Mouse (Mus musculus) adrenal gland, postnatal 25 days (tissue): Measurements from ENCODE around the gene Cfap58. TPM values are rescaled to one million over a fixed set of nuclear protein-coding genes. Genes with fewer than 3 reads are reported as not detected.

Source experiments
- DNase-seq: peaks from one replicate; pipeline ENCODE4 v3.0.0; 2021; ENCODE audit warnings: mixed read lengths
- microRNA-seq, 2 experiments: library from miRNA; unstranded; fragments of <30 nt; microRNA quantifications; one replicate each; pipeline ENCODE4 v1.2.0; 2021
- total RNA-seq: library from RNA; stranded (reverse); gene quantifications from 2 replicates; pipeline ENCODE4 v1.2.3, GENCODE M21; 2021

Gene Cfap58
- total RNA-seq, 1 experiment from 2014 or later = not detected

DNA sequence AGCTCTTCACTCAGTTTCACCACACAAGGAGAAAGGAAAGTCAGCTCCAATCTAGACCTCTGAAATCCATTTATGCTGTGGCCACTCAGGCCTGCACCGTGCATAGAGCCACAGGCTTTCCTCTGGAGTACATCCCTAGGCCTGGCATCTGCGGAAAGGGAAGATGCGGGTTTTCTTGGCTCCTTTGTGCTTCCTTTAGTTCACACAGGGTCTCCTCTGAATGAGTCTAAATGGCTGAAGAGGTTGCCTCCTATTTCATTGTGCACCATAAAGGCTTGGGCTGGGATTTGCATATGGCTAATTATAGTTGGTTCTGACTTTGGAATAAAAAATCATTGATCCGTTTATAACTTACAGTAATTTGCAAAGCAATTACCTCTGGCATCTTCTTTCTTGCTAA, 144.0 kb downstream of the Cfap58 start:
- no peak for DNase-seq

Small RNA genes within 50 kb of the gene (microRNA-seq; reads per million reads assigned to microRNA genes)
- gene Gm22240 = 0.34 to 0.71 reads per million in 2 experiments

Other genes starting within 250 kb of the Cfap58 start
- gene Col17a1, start 245.6 kb upstream of the Cfap58 start, total RNA-seq = not detected in 2 replicates
- 104 TPM in 2 replicates for gene Sfr1, start 206.0 kb upstream of the Cfap58 start, total RNA-seq
- 143 and 204 TPM in 2 replicates for gene Gsto1, start 82.7 kb upstream of the Cfap58 start, total RNA-seq
- 1.4 and 2.9 TPM in 2 replicates for gene Gsto2, start 72.1 kb upstream of the Cfap58 start, total RNA-seq
- gene Cfap43, start 18.4 kb upstream of the Cfap58 start, total RNA-seq = not detected in 2 replicates
- gene Itprip, start 18.4 kb upstream of the Cfap58 start, total RNA-seq = 11.8 and 17.0 TPM in 2 replicates